Mouse (Mus musculus) MEL (cell line): ENCODE measurements around the gene Efhd2. TPM values are rescaled to one million over a fixed set of nuclear protein-coding genes. Genes with fewer than 3 reads are reported as not detected.

Source experiments
- DNase-seq: peaks from one replicate; pipeline ENCODE4 v3.0.0; 2011; ENCODE audit warnings: low read depth, low spot score
- H3K27ac ChIP-seq: 2 replicates; pipeline ENCODE4 v1.5.1; 2012; ENCODE audit warnings: low read depth, mild to moderate bottlenecking, control low read depth, low read length, moderate library complexity; ENCODE audit not compliant: control insufficient read depth
- H3K27me3 ChIP-seq, 2 experiments: fragments of 150-350 bp in 1 of 2; sonication (generic) in 1 of 2; 2 replicates each; pipeline ENCODE4 v1.6.1; 2012; ENCODE audit warnings: low read length in 2 of 2, mild to moderate bottlenecking in 2 of 2, improper control_type of control experiment in 1 of 2, moderate library complexity in 1 of 2; ENCODE audit not compliant: insufficient read depth in 2 of 2, control insufficient read depth in 1 of 2
- H3K36me3 ChIP-seq, 2 experiments: 2 replicates each; pipeline ENCODE4 v1.6.1; 2012 to 2014; ENCODE audit warnings: low read length in 2 of 2, improper control_type of control experiment in 1 of 2, inconsistent platforms in 1 of 2, mild to moderate bottlenecking in 1 of 2; ENCODE audit not compliant: insufficient read depth in 2 of 2, control insufficient read depth in 1 of 2
- H3K4me1 ChIP-seq, 2 experiments: fragments of 150-350 bp in 1 of 2; sonication (generic) in 1 of 2; 2 replicates each; pipeline ENCODE4 v1.6.1; 2012; ENCODE audit warnings: low read length in 2 of 2, improper control_type of control experiment in 1 of 2, mild to moderate bottlenecking in 1 of 2; ENCODE audit not compliant: insufficient read depth in 2 of 2, control insufficient read depth in 1 of 2
- H3K4me3 ChIP-seq, 2 experiments: fragments of 150-350 bp in 1 of 2; sonication (generic) in 1 of 2; 2 replicates each; pipeline ENCODE4 v1.5.1; 2012; ENCODE audit warnings: low read depth in 2 of 2, low read length in 2 of 2, mild to moderate bottlenecking in 2 of 2, moderate library complexity in 2 of 2, control low read depth in 1 of 2, improper control_type of control experiment in 1 of 2; ENCODE audit not compliant: control insufficient read depth in 1 of 2, insufficient read depth in 1 of 2
- H3K79me2 ChIP-seq: 2 replicates; pipeline ENCODE4 v1.6.1; 2012; ENCODE audit warnings: mild to moderate bottlenecking, low read length, moderate library complexity; ENCODE audit not compliant: control insufficient read depth, poor library complexity, insufficient read depth
- H3K9ac ChIP-seq: 2 replicates; pipeline ENCODE4 v1.6.1; 2012; ENCODE audit warnings: low read depth, mild to moderate bottlenecking, control low read depth, low read length, moderate library complexity; ENCODE audit not compliant: control insufficient read depth, poor library complexity, severe bottlenecking
- H3K9me3 ChIP-seq: fragments of 150-350 bp; sonication (generic); replicated peaks from 2 replicates; pipeline ENCODE4 v1.6.1; 2012; ENCODE audit warnings: mild to moderate bottlenecking, low read length, improper control_type of control experiment, moderate library complexity; ENCODE audit not compliant: insufficient read depth
- CHD1 ChIP-seq: IDR thresholded peaks from 2 replicates; pipeline ENCODE4 v1.6.1; 2012; ENCODE audit warnings: low read depth, mild to moderate bottlenecking, inconsistent platforms, low read length, improper control_type of control experiment
- CTCF ChIP-seq, 3 experiments: IDR thresholded peaks in 2 of 3; conservative IDR thresholded peaks in 1 of 3; 2 replicates each; pipeline ENCODE4 v1.5.1; 2011 to 2012; ENCODE audit warnings: low read length in 3 of 3, low read depth in 2 of 3, mild to moderate bottlenecking in 2 of 3, improper control_type of control experiment in 1 of 3, inconsistent platforms in 1 of 3, mixed read lengths in 1 of 3, moderate library complexity in 1 of 3; ENCODE audit not compliant: control insufficient read depth in 1 of 3, insufficient read depth in 1 of 3, poor library complexity in 1 of 3, severe bottlenecking in 1 of 3
- ELF1 ChIP-seq: IDR thresholded peaks from 2 replicates; pipeline ENCODE4 v1.6.1; 2014; ENCODE audit warnings: low read depth, mild to moderate bottlenecking, inconsistent platforms, low read length, improper control_type of control experiment, moderate library complexity
- GATA1 ChIP-seq: IDR thresholded peaks from 2 replicates; pipeline ENCODE4 v1.6.1; 2011; ENCODE audit warnings: low read depth, low read length, improper control_type of control experiment
- JUND ChIP-seq: IDR thresholded peaks from 2 replicates; pipeline ENCODE4 v1.6.1; 2011; ENCODE audit warnings: low read depth, mild to moderate bottlenecking, improper control_type of control experiment, low read length
- MAX ChIP-seq: IDR thresholded peaks from 2 replicates; pipeline ENCODE4 v1.6.1; 2011; ENCODE audit warnings: low read length, improper control_type of control experiment
- MYC ChIP-seq: IDR thresholded peaks from 2 replicates; pipeline ENCODE4 v1.6.1; 2011; ENCODE audit warnings: low read depth, mild to moderate bottlenecking, low read length, improper control_type of control experiment, moderate library complexity
- NRF1 ChIP-seq: IDR thresholded peaks from 2 replicates; pipeline ENCODE4 v1.6.1; 2014; ENCODE audit warnings: low read depth, mild to moderate bottlenecking, inconsistent platforms, low read length, improper control_type of control experiment, moderate library complexity; ENCODE audit not compliant: poor library complexity, insufficient read depth, severe bottlenecking
- POLR2A ChIP-seq, 2 experiments: IDR thresholded peaks; 2 replicates each; pipeline ENCODE4 v1.6.1; 2011 to 2012; ENCODE audit warnings: low read length in 2 of 2, mild to moderate bottlenecking in 2 of 2, control low read depth in 1 of 2, improper control_type of control experiment in 1 of 2, low read depth in 1 of 2, moderate library complexity in 1 of 2; ENCODE audit not compliant: control insufficient read depth in 1 of 2, insufficient read depth in 1 of 2, poor library complexity in 1 of 2
- POLR2AphosphoS5 ChIP-seq: IDR thresholded peaks from 2 replicates; pipeline ENCODE4 v1.6.1; 2012; ENCODE audit warnings: low read depth, borderline replicate concordance, mild to moderate bottlenecking, inconsistent platforms, low read length, moderate library complexity, mixed read lengths
- TBP ChIP-seq: IDR thresholded peaks from 2 replicates; pipeline ENCODE4 v1.8.0; 2011; ENCODE audit warnings: low read depth, low read length, improper control_type of control experiment
- UBTF ChIP-seq: IDR thresholded peaks from 2 replicates; pipeline ENCODE4 v1.6.1; 2012; ENCODE audit warnings: low read depth, mild to moderate bottlenecking, inconsistent platforms, low read length, improper control_type of control experiment, moderate library complexity, borderline replicate concordance; ENCODE audit not compliant: insufficient read depth
- USF1 ChIP-seq: IDR thresholded peaks from 2 replicates; pipeline ENCODE4 v1.6.1; 2014; ENCODE audit warnings: low read depth, mild to moderate bottlenecking, inconsistent platforms, low read length, improper control_type of control experiment, moderate library complexity
- ZC3H11A ChIP-seq: IDR thresholded peaks from 2 replicates; pipeline ENCODE4 v1.6.1; 2012; ENCODE audit warnings: low read depth, mild to moderate bottlenecking, inconsistent platforms, low read length, improper control_type of control experiment
- ZMIZ1 ChIP-seq: IDR thresholded peaks from 2 replicates; pipeline ENCODE4 v1.6.1; 2012; ENCODE audit warnings: low read depth, mild to moderate bottlenecking, inconsistent platforms, low read length, improper control_type of control experiment, moderate library complexity
- polyA plus RNA-seq, 2 experiments: library from polyadenylated mRNA; stranded (reverse) in 1 of 2; unstranded in 1 of 2; fragments of >175 nt in 1 of 2; fragments of >200 nt in 1 of 2; gene quantifications; 2 replicates each; pipeline versions ENCODE4 v1.2.1 to v1.2.4; 2012; ENCODE audit warnings: low replicate concordance in 2 of 2, low read depth in 1 of 2; ENCODE audit not compliant: insufficient read length in 2 of 2, insufficient read depth in 1 of 2, missing spikeins in 1 of 2
- total RNA-seq: library from RNA; depleted of rRNA; stranded (reverse); fragments of 300-350 nt; gene quantifications from 2 replicates; pipeline ENCODE4 v1.2.3, GENCODE M21; 2012

Efhd2 gene
- total and polyA plus RNA-seq, 3 experiments, result 32.4 to 79.1 TPM; not detected in 1

GRCm38 (mm10) chr4:141871333-141871725, 3.4 kb downstream of the Efhd2 start:
- Histone ChIP-seq H3K36me3 (peaks cover 0 to 12% of the 10 kb centered on the region in 2 experiments; a peak in 2 of 4 replicates), H3K27me3 (no peaks in the 10 kb centered on the region), H3K4me3 (no peak overlapping the region), H3K9me3 (no peaks in the 10 kb centered on the region), H3K4me1 (peaks cover 1 to 21% of the 10 kb centered on the region in 2 experiments; a peak in 3 of 4 replicates), H3K9ac (no peak overlapping the region), H3K79me2 (peaks cover 19% of the 10 kb centered on the region), H3K27ac (no peak overlapping the region)
- DNase-seq, result no peak
- TF ChIP-seq USF1, result no peak
- TF ChIP-seq ZMIZ1, result no peak
- no peak for TF ChIP-seq TBP

GRCm38 (mm10) chr4:141870666-141871332, 3.9 kb downstream of the Efhd2 start:
- peaks cover 0 to 12% of the 10 kb centered on the region in 2 experiments; a peak in 2 of 4 replicates for H3K36me3 ChIP-seq
- peaks cover 19% of the 10 kb centered on the region for H3K79me2 ChIP-seq
- no peak for TF ChIP-seq ZC3H11A
- no peak for TF ChIP-seq JUND
- TF ChIP-seq ELF1, result no peak
- no peak for TF ChIP-seq MAX
- TF ChIP-seq CHD1, result no peak
- TF ChIP-seq NRF1, result no peak
- TF ChIP-seq CTCF (IDR thresholded peaks at IDR 0.05 in 2 of 3, conservative IDR thresholded peaks at IDR 0.05 in 1 of 3; ENCODE audit: control insufficient read depth in 1 of 3, insufficient read depth in 1 of 3, low read depth in 2 of 3, low read length in 3 of 3, poor library complexity in 1 of 3, severe bottlenecking in 1 of 3), result no peak
- no peak for TF ChIP-seq POLR2A (IDR thresholded peaks at IDR 0.05; ENCODE audit: control insufficient read depth in 1 of 2, insufficient read depth in 1 of 2, low read depth in 1 of 2, low read length in 2 of 2, poor library complexity in 1 of 2)
- no peak for TF ChIP-seq ZMIZ1
- TF ChIP-seq POLR2AphosphoS5, result no peak
- no peak for TF ChIP-seq USF1
- no peak for TF ChIP-seq MYC
- TF ChIP-seq GATA1, result no peak
- no peak for TF ChIP-seq UBTF
- peaks cover 1 to 21% of the 10 kb centered on the region in 2 experiments; a peak in 3 of 4 replicates for H3K4me1 ChIP-seq
- H3K4me3 ChIP-seq, result no peak overlapping the region
- H3K27me3 ChIP-seq, result no peaks in the 10 kb centered on the region
- no peak overlapping the region for H3K9ac ChIP-seq
- H3K27ac ChIP-seq, result no peak overlapping the region
- DNase-seq, result no peak
- H3K9me3 ChIP-seq, result no peaks in the 10 kb centered on the region
